ENCODE assay signal across 19 mouse cellular contexts in genomic region chr15:7483686-7484085, GRCm38 (mm10).
"Had no signal": no experiment of that assay in that cellular context is flagged by ENCODE, and none has a peak within 500 bp of the region (broad histone marks: within the 10 kb centered on the region; RNA-seq: fewer than 3 reads in every experiment).

No protein-coding gene starts in this region.

- H3K27ac ChIP-seq: liver, embryonic 14.5 days; midbrain, embryonic 10.5 days; midbrain, embryonic 12.5 days; neural tube, embryonic 13.5 days; neural tube, embryonic 15.5 days had no signal

- H3K27me3 ChIP-seq: neural tube, embryonic 13.5 days; neural tube, embryonic 15.5 days had no signal

- H3K36me3 ChIP-seq: midbrain, embryonic 10.5 days; midbrain, embryonic 12.5 days; neural tube, embryonic 13.5 days; neural tube, embryonic 15.5 days had no signal

- H3K9ac ChIP-seq: liver, embryonic 14.5 days; lung, embryonic 14.5 days; midbrain, embryonic 12.5 days; neural tube, embryonic 13.5 days; neural tube, embryonic 15.5 days had no signal

- H3K9me3 ChIP-seq: midbrain, embryonic 10.5 days; midbrain, embryonic 12.5 days; neural tube, embryonic 13.5 days; neural tube, embryonic 15.5 days had no signal

- H3K4me3 ChIP-seq: midbrain, embryonic 10.5 days; midbrain, embryonic 12.5 days; myocyte; neural tube, embryonic 13.5 days; neural tube, embryonic 15.5 days had no signal

- ATAC-seq: midbrain, embryonic 16.5 days had no signal

- DNase-seq: lung, adult 18-20 months; lung, embryonic 14.5 days; lung, postnatal 4 days; midbrain, embryonic 14.5 days; retina, postnatal 1 day; right cerebral cortex, adult 18-20 months; right cerebral cortex, postnatal 25 days; right cerebral cortex, postnatal 4 days; spleen, adult 18-20 months; thymus, adult 18-20 months; thymus, postnatal 14 days; thymus, postnatal 36 days had no signal

- H3K4me2 ChIP-seq: lung, embryonic 14.5 days; midbrain, embryonic 12.5 days; neural tube, embryonic 13.5 days; neural tube, embryonic 15.5 days had no signal

- H3K4me1 ChIP-seq: neural tube, embryonic 13.5 days; neural tube, embryonic 15.5 days had no signal
